In the genomic region with DNA sequence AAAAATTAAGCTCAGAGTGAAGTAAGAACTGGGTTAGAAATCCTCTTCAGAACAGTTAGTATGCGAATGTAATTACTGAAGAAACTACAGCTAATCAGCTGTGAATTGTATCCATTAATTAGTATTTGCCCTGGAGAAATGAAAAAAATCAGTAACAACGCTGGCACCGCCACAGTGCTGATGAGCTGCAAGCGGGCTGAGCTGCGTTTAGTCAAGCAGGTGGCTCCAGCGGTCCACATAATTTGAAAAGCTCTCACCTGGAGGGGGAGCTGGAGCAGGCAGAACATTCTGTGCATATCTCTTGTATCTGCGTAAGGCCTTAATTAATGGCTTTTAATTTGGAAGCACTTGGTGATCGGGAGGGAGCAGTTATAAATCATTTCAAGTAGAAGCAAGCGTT, we compare ENCODE assay signal across 15 mouse cellular contexts.
DNase-seq lines count a peak whose midpoint lies in the region; ATAC-seq lines count a peak whose summit lies in the region.
"Had no signal": no experiment of that assay in that cellular context is flagged by ENCODE, and none has a peak within 500 bp of the region (broad histone marks: within the 10 kb centered on the region; RNA-seq: fewer than 3 reads in every experiment).

No protein-coding gene starts in this region.

- no peak overlapping the region for H3K4me2 ChIP-seq in forebrain, embryonic 11.5 days (ENCODE audit: low read depth, low read length, severe bottlenecking)
- H3K4me2 ChIP-seq in neural tube, embryonic 12.5 days (replicated peaks), result no peak overlapping the region
- no peak overlapping the region for H3K4me2 ChIP-seq in midbrain, embryonic 14.5 days (ENCODE audit: low read length)
- H3K4me2 ChIP-seq: heart, embryonic 11.5 days; limb, embryonic 15.5 days; lung, embryonic 15.5 days had no signal

- 60% methylated on average over 9 of the region's 9 CpGs for WGBS in forebrain, embryonic 11.5 days
- 77% methylated on average over 9 of the region's 9 CpGs for WGBS in forebrain, embryonic 10.5 days
- 66% methylated on average over 9 of the region's 9 CpGs for WGBS in neural tube, embryonic 12.5 days
- WGBS in midbrain, embryonic 14.5 days, result 48% methylated on average over 9 of the region's 9 CpGs

- H3K27me3 ChIP-seq in forebrain, embryonic 11.5 days (ENCODE audit: control insufficient read depth, insufficient read depth, low read length), result no peaks in the 10 kb centered on the region
- no peaks in the 10 kb centered on the region for H3K27me3 ChIP-seq in forebrain, embryonic 10.5 days (ENCODE audit: poor library complexity, severe bottlenecking)
- H3K27me3 ChIP-seq in neural tube, embryonic 12.5 days (replicated peaks), result no peaks in the 10 kb centered on the region
- no peaks in the 10 kb centered on the region for H3K27me3 ChIP-seq in midbrain, embryonic 14.5 days (ENCODE audit: control insufficient read depth, insufficient read depth, low read length)
- H3K27me3 ChIP-seq: lung, embryonic 15.5 days had no signal

- H3K9me3 ChIP-seq in forebrain, embryonic 11.5 days (ENCODE audit: control insufficient read depth, low read length), result no peaks in the 10 kb centered on the region
- H3K9me3 ChIP-seq in forebrain, embryonic 10.5 days, result no peaks in the 10 kb centered on the region
- H3K9me3 ChIP-seq in neural tube, embryonic 12.5 days, result no peaks in the 10 kb centered on the region
- H3K9me3 ChIP-seq in midbrain, embryonic 14.5 days (ENCODE audit: control insufficient read depth, low read length), result no peaks in the 10 kb centered on the region
- H3K9me3 ChIP-seq: limb, embryonic 15.5 days; lung, embryonic 15.5 days had no signal

- H3K27ac ChIP-seq in forebrain, embryonic 11.5 days (ENCODE audit: low read depth, low read length), result no peak overlapping the region
- H3K27ac ChIP-seq in forebrain, embryonic 10.5 days, result no peak overlapping the region
- no peak overlapping the region for H3K27ac ChIP-seq in neural tube, embryonic 12.5 days
- H3K27ac ChIP-seq in midbrain, embryonic 14.5 days (replicated peaks; ENCODE audit: low read depth, low read length), result peak overlapping the region; percentile 69
- H3K27ac ChIP-seq: limb, embryonic 15.5 days; lung, embryonic 15.5 days had no signal

- DNase-seq in forebrain, embryonic 11.5 days (ENCODE audit: low spot score), result no peak
- no peak for DNase-seq in forebrain, embryonic 10.5 days (ENCODE audit: extremely low spot score, low spot score)
- DNase-seq in neural tube, embryonic 10.5 days (ENCODE audit: extremely low spot score, low spot score), result no peak
- peak; percentile 76 for DNase-seq in midbrain, embryonic 14.5 days
- no peak for DNase-seq in MN1 (ENCODE audit: low spot score)
- DNase-seq in cerebellum, postnatal 25 days, result no peak
- DNase-seq in embryo, embryonic 9.5 days (ENCODE audit: extremely low spot score), result no peak
- DNase-seq: B cell, adult 2 months; cerebellum, adult 9-11 months; thymus, postnatal 36 days had no signal

- H3K36me3 ChIP-seq in forebrain, embryonic 11.5 days (ENCODE audit: control insufficient read depth, insufficient read depth, low read length), result no peaks in the 10 kb centered on the region
- H3K36me3 ChIP-seq in forebrain, embryonic 10.5 days (replicated peaks), result peaks cover 14% of the 10 kb centered on the region; the same call in 1 of the 2 replicates
- no peaks in the 10 kb centered on the region for H3K36me3 ChIP-seq in neural tube, embryonic 12.5 days
- H3K36me3 ChIP-seq in midbrain, embryonic 14.5 days (ENCODE audit: control insufficient read depth, insufficient read depth, low read length), result 0 out of 2 replicates have a peak, but pooled peaks cover 3% of the 10 kb centered on the region
- H3K36me3 ChIP-seq: G1E; limb, embryonic 15.5 days; lung, embryonic 15.5 days had no signal

- no peak overlapping the region for H3K4me3 ChIP-seq in forebrain, embryonic 11.5 days (ENCODE audit: low read depth, low read length)
- no peak overlapping the region for H3K4me3 ChIP-seq in forebrain, embryonic 10.5 days
- no peak overlapping the region for H3K4me3 ChIP-seq in neural tube, embryonic 12.5 days
- H3K4me3 ChIP-seq in midbrain, embryonic 14.5 days (replicated peaks; ENCODE audit: low read depth, low read length), result no peak overlapping the region
- H3K4me3 ChIP-seq: limb, embryonic 15.5 days; lung, embryonic 15.5 days had no signal

- H3K4me1 ChIP-seq in forebrain, embryonic 11.5 days (replicated peaks; ENCODE audit: control insufficient read depth, insufficient read depth, low read length), result peaks cover 5% of the 10 kb centered on the region
- H3K4me1 ChIP-seq in forebrain, embryonic 10.5 days, result peaks cover 18% of the 10 kb centered on the region
- peaks cover 48% of the 10 kb centered on the region for H3K4me1 ChIP-seq in neural tube, embryonic 12.5 days
- peaks cover 46% of the 10 kb centered on the region for H3K4me1 ChIP-seq in midbrain, embryonic 14.5 days (ENCODE audit: control insufficient read depth, insufficient read depth, low read length)
- H3K4me1 ChIP-seq: limb, embryonic 15.5 days; lung, embryonic 15.5 days had no signal

- 0 out of 2 replicates have a peak, but pooled peaks have one; percentile 49 for ATAC-seq in forebrain, embryonic 11.5 days (replicated peaks; ENCODE audit: low FRiP score)
- ATAC-seq in neural tube, embryonic 12.5 days (ENCODE audit: low FRiP score, low read depth), result 0 out of 2 replicates have a peak, but pooled peaks have one; percentile 37
- ATAC-seq in midbrain, embryonic 14.5 days (ENCODE audit: low FRiP score, low TSS enrichment), result 0 out of 2 replicates have a peak, but pooled peaks have one; percentile 14

- H3K9ac ChIP-seq in forebrain, embryonic 11.5 days (ENCODE audit: low read length), result no peak overlapping the region
- H3K9ac ChIP-seq in neural tube, embryonic 12.5 days, result no peak overlapping the region
- H3K9ac ChIP-seq in midbrain, embryonic 14.5 days (replicated peaks; ENCODE audit: low read length), result no peak overlapping the region
- H3K9ac ChIP-seq: limb, embryonic 15.5 days; lung, embryonic 15.5 days had no signal
